Mouse (Mus musculus) lung, postnatal 0 days (tissue): ENCODE results near the gene Chd3.

ENCODE experiments used
- CTCF ChIP-seq: IDR thresholded peaks from 2 replicates; pipeline ENCODE4 v1.5.1; 2016; ENCODE audit warnings: antibody characterized with exemption, mild to moderate bottlenecking
- EP300 ChIP-seq: IDR thresholded peaks from 2 replicates; pipeline ENCODE4 v1.6.1; 2016; ENCODE audit warnings: antibody characterized with exemption, mild to moderate bottlenecking, control low read depth

DNA sequence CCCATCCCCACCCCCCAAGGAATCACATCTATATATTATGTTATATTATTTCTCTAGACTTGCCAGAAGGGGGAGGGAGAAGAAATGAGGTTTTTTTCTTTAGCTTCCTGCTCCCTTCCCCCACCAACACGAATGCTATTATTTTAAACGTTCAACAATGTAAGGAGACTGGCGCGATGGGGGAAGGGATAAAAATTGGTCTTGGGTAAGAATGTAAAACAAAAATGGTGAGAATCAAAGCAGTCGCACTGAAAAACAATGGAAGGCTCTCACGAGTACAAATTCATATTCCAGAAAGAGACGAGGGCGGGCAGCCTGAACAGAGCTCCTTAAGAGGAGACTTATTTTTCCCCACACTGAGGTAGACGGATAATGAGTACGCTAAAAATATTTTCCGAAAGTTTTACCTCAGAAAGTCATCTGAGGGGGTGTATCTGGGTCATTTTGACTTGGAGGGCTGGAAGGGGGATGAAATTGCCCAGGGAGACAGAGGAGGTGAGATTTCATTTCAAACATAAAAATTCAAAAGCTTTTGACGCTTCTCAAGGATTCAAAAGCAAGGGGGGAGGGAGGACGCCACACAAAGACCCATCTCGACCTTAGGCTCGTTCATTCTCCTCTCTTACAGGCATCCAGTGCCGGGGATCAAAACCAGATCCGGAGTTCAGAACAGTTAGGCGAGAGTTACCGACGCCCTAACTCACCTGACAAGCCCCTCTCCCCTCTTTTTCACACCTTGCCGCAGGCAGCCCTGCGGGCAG lies 2.2 kb downstream of the Chd3 start:
- TF ChIP-seq CTCF (no peak), EP300 (peak; percentile 55; the same call in 1 of the 2 replicates)
